Mouse (Mus musculus): ENCODE results near the gene Rnft1. TPM values are rescaled to one million over a fixed set of nuclear protein-coding genes. Genes with fewer than 3 reads are reported as not detected.

The Rnft1 gene
- polyA plus RNA-seq, 1 experiment from 2014 or later = 15.7 TPM

DNA sequence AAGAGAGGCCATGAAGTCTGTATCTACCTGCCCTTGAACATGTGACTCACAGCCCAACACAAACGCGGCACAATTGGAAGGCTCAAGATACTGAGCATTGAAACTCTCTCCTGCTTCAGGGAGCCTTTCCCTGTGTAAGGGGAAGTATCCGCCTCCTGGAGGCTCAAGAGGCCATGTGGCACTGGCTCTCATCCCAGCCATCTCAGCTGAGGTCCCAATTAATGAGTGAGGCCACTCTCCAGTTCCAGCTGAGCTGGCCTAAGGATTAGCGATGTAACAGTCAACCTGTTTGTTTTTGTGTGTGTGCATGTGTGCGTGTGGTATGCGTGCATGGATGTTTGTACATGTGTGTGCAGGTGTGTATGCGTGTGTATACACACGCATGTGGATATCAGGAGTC, 16.1 kb upstream of the Rnft1 start:
- no peak overlapping the region for H3K9ac ChIP-seq
- H3K4me2 ChIP-seq (replicated peaks) = no peak overlapping the region
- 82% methylated on average over 8 of the region's 8 CpGs for WGBS
- H3K9me3 ChIP-seq (ENCODE audit: control insufficient read depth, low read length) = no peaks in the 10 kb centered on the region
- no peak for ATAC-seq (ENCODE audit: low FRiP score)
- 0 out of 2 replicates have a peak, but pooled peaks cover 8% of the 10 kb centered on the region for H3K4me1 ChIP-seq (replicated peaks; ENCODE audit: control insufficient read depth, insufficient read depth, low read length)
- no peaks in the 10 kb centered on the region for H3K27me3 ChIP-seq (ENCODE audit: control insufficient read depth, insufficient read depth, low read length)
- H3K36me3 ChIP-seq (replicated peaks; ENCODE audit: control insufficient read depth, insufficient read depth) = no peaks in the 10 kb centered on the region
- DNase-seq (ENCODE audit: low spot score) = no peak
- H3K27ac ChIP-seq = no peak overlapping the region
- no peak overlapping the region for H3K4me3 ChIP-seq (replicated peaks; ENCODE audit: low read length)

DNA sequence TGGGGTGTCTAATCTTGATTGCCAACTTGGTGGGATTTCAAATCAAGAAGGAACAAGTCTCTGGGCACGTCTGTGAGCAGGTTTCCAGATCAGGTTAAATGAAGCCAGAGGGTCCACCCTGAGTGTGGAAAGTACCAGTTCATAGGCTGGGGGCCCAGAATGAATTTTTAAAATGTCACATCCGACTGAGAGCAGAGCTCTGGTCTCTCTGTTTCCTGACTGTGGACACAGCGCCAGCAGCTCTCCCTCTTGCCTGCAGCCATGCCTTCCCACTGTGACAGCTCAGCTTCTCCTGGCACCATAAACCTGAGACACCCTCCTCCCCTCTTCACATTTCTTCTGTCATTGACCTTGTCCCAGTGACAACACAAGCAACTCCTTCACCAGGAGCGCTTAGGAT, 15.5 kb upstream of the Rnft1 start:
- 0 out of 2 replicates have a peak, but pooled peaks cover 8% of the 10 kb centered on the region for H3K4me1 ChIP-seq (replicated peaks; ENCODE audit: control insufficient read depth, insufficient read depth, low read length)
- H3K36me3 ChIP-seq (replicated peaks; ENCODE audit: control insufficient read depth, insufficient read depth) = no peaks in the 10 kb centered on the region
- no peak overlapping the region for H3K4me2 ChIP-seq (replicated peaks)
- no peaks in the 10 kb centered on the region for H3K27me3 ChIP-seq (ENCODE audit: control insufficient read depth, insufficient read depth, low read length)
- H3K4me3 ChIP-seq (replicated peaks; ENCODE audit: low read length) = no peak overlapping the region
- no peak overlapping the region for H3K9ac ChIP-seq
- ATAC-seq (ENCODE audit: low FRiP score) (no peak), DNase-seq (ENCODE audit: low spot score) (no peak)
- H3K27ac ChIP-seq = no peak overlapping the region
- H3K9me3 ChIP-seq (ENCODE audit: control insufficient read depth, low read length) = no peaks in the 10 kb centered on the region
- 70% methylated on average over 4 of the region's 4 CpGs for WGBS

DNA sequence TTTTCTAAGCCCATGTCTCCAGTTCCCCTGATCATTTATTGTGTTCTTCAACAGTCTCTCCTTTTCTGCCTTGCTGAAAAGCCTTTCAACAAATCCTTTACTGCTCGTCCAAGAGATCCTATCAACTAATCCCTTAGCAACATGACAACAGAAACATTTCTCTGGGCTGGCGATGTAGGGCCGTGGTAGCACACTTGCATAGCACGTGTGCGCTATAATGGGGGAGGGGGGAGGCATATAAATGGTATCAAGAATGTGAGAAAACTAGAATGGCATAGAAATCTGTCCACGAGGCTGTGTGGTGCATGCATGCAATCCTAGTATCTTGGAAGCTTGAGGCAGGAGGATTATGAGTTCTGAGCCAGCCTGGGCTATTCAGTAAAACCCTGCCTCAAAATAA, 12.7 kb upstream of the Rnft1 start:
- 54% methylated on average over 6 of the region's 6 CpGs for WGBS
- Histone ChIP-seq H3K4me3 (replicated peaks; ENCODE audit: low read length) (no peak overlapping the region), H3K27me3 (ENCODE audit: control insufficient read depth, insufficient read depth, low read length) (no peaks in the 10 kb centered on the region), H3K9me3 (ENCODE audit: control insufficient read depth, low read length) (no peaks in the 10 kb centered on the region), H3K4me1 (replicated peaks; ENCODE audit: control insufficient read depth, insufficient read depth, low read length) (0 out of 2 replicates have a peak, but pooled peaks cover 8% of the 10 kb centered on the region), H3K9ac (no peak overlapping the region), H3K27ac (no peak overlapping the region), H3K4me2 (replicated peaks) (no peak overlapping the region), H3K36me3 (replicated peaks; ENCODE audit: control insufficient read depth, insufficient read depth) (no peaks in the 10 kb centered on the region)
- DNase-seq (ENCODE audit: low spot score) (no peak), ATAC-seq (ENCODE audit: low FRiP score) (no peak)

DNA sequence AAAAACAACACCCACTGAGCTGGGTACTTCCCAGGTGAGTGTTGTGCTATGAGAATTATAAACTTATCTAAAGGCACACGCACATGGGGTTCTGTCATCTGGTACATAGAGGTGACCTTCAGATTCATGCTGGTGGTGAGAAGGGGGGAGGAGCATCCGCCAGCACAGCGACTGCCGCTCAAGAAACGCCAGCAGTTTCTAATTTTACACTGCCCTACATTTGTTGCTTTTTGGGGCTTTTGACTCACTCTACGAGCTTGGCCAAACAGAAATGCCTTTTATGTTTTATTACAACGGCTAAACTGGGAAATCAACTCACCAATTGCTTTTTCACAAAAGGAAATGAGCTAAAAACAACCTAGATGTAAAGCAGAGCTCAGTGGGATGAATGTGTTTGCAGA, 11.7 kb upstream of the Rnft1 start:
- Histone ChIP-seq H3K9me3 (ENCODE audit: control insufficient read depth, low read length) (no peaks in the 10 kb centered on the region), H3K4me2 (replicated peaks) (peak overlapping the region; percentile 42), H3K4me3 (replicated peaks; ENCODE audit: low read length) (no peak overlapping the region), H3K36me3 (replicated peaks; ENCODE audit: control insufficient read depth, insufficient read depth) (no peaks in the 10 kb centered on the region), H3K27ac (peak overlapping the region; percentile 76), H3K27me3 (ENCODE audit: control insufficient read depth, insufficient read depth, low read length) (no peaks in the 10 kb centered on the region), H3K9ac (peak overlapping the region; percentile 9; the same call in 1 of the 2 replicates), H3K4me1 (replicated peaks; ENCODE audit: control insufficient read depth, insufficient read depth, low read length) (0 out of 2 replicates have a peak, but pooled peaks cover 8% of the 10 kb centered on the region)
- WGBS = 36% methylated on average over 7 of the region's 7 CpGs
- DNase-seq (ENCODE audit: low spot score) (peak; percentile 38), ATAC-seq (ENCODE audit: low FRiP score) (no peak)

DNA sequence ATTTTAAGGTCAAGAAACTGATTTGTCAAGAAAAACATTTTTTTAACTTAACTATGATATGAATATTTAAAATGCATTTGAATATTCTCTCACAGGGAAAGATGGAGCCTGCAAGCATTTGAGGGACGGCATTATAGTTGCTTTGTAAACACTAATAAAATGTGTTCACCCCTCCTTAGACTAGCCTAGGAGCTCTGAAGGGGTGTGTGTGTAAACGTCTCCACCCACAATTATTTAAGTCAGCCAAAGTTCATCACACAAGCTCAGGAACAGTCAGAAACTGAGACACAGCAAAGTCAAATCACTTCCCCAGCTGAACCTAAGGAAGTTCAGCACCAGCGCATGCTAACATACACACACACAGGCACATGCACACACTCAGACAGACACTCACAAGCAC, 10.9 kb upstream of the Rnft1 start:
- Histone ChIP-seq H3K4me3 (replicated peaks; ENCODE audit: low read length) (no peak overlapping the region), H3K9ac (no peak overlapping the region), H3K27me3 (ENCODE audit: control insufficient read depth, insufficient read depth, low read length) (no peaks in the 10 kb centered on the region), H3K27ac (no peak overlapping the region; the same call in 1 of the 2 replicates), H3K9me3 (ENCODE audit: control insufficient read depth, low read length) (no peaks in the 10 kb centered on the region), H3K4me2 (replicated peaks) (peak overlapping the region; percentile 42; the same call in 1 of the 2 replicates), H3K4me1 (replicated peaks; ENCODE audit: control insufficient read depth, insufficient read depth, low read length) (0 out of 2 replicates have a peak, but pooled peaks cover 8% of the 10 kb centered on the region), H3K36me3 (replicated peaks; ENCODE audit: control insufficient read depth, insufficient read depth) (no peaks in the 10 kb centered on the region)
- ATAC-seq (ENCODE audit: low FRiP score) (no peak), DNase-seq (ENCODE audit: low spot score) (no peak)
- 61% methylated on average over 3 of the region's 3 CpGs for WGBS

DNA sequence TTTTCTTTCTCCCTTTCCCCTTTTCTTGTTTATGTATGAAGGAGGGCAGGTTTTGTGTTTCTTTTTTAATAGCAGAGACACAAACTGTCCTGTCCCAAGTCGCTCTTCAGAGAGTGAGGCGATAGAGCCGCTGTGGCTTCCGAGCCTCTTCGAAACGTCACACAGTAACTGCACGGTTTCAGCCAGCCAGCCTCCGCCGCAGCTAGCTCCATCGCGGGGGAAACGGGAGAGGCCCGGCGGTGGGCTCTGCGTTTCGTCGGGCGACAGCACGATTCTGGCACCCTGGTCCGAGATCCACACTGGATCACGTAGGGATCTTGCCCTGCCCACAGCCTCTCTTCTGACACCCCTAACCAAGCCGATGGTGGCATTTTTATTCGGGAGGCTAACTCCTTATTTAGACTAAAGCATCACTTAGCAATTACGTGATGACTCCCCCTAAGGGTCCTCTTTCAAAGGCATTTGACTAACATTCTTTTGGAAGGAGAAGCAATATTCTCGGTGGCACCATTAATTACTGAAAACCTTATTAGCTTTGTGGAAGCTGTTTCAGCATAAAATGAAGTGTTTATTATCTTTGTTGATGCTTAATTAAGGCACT, 553 bp downstream of the Rnft1 start:
- Histone ChIP-seq H3K9ac (peak overlapping the region; percentile 73), H3K9me3 (ENCODE audit: control insufficient read depth, low read length) (no peaks in the 10 kb centered on the region), H3K36me3 (replicated peaks; ENCODE audit: control insufficient read depth, insufficient read depth) (peaks cover 11% of the 10 kb centered on the region), H3K27ac (peak overlapping the region; percentile 81), H3K4me2 (replicated peaks) (peak overlapping the region; percentile 72), H3K27me3 (ENCODE audit: control insufficient read depth, insufficient read depth, low read length) (no peaks in the 10 kb centered on the region), H3K4me1 (replicated peaks; ENCODE audit: control insufficient read depth, insufficient read depth, low read length) (peaks cover 9% of the 10 kb centered on the region), H3K4me3 (replicated peaks; ENCODE audit: low read length) (peak overlapping the region; percentile 63)
- ATAC-seq (ENCODE audit: low FRiP score) = peak; percentile 61
- WGBS = under 1% methylated on average over 25 of the region's 25 CpGs
- DNase-seq (ENCODE audit: low spot score) = peak; percentile 58

DNA sequence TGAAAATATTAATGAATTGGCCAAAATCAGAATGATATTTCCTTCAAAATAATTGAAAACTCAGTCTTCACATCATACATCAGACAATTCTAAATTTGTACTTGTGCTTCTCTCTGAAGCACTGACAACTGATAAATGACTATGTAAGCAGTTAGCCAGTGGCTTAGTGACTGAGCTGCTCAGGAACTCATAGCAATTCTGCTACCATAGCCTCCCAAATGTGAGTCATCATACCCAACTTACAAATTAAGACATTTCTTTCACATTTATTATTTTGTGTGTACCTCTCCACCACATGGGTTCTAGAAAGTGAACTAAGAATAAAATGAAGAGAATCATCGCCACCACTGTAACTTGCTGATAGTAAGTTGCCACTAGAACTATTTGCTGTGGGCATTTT, 6.3 kb downstream of the Rnft1 start:
- H3K9ac ChIP-seq = no peak overlapping the region
- WGBS = 98% methylated on average over 1 of the region's 1 CpGs
- no peak for ATAC-seq (ENCODE audit: low FRiP score)
- no peak overlapping the region for H3K27ac ChIP-seq
- H3K36me3 ChIP-seq (replicated peaks; ENCODE audit: control insufficient read depth, insufficient read depth) = peaks cover 46% of the 10 kb centered on the region
- no peaks in the 10 kb centered on the region for H3K27me3 ChIP-seq (ENCODE audit: control insufficient read depth, insufficient read depth, low read length)
- DNase-seq (ENCODE audit: low spot score) = no peak
- peaks cover 5% of the 10 kb centered on the region for H3K4me1 ChIP-seq (replicated peaks; ENCODE audit: control insufficient read depth, insufficient read depth, low read length)
- no peak overlapping the region for H3K4me2 ChIP-seq (replicated peaks)
- no peak overlapping the region for H3K4me3 ChIP-seq (replicated peaks; ENCODE audit: low read length)
- no peaks in the 10 kb centered on the region for H3K9me3 ChIP-seq (ENCODE audit: control insufficient read depth, low read length)

DNA sequence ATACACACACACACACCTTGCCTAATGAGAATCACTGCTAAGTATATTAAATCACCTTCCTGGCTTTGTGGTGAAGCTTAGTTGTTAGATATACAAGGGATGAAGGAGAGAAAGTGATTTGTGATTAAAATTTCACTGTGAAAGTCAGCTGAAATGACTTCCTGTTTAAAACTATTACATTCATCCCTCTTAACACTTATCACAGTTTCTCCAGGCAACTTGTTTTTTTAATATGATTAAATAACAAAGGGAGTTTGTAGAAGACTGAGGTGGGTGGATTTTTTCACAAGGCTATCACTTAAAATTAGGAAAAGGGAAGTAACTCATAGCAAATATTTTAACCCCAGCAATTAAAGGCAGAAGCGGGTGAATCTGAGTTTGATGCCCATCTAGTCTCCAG, 12.9 kb downstream of the Rnft1 start:
- Histone ChIP-seq H3K9me3 (ENCODE audit: control insufficient read depth, low read length) (no peaks in the 10 kb centered on the region), H3K9ac (no peak overlapping the region), H3K27ac (no peak overlapping the region), H3K4me2 (replicated peaks) (no peak overlapping the region), H3K4me1 (replicated peaks; ENCODE audit: control insufficient read depth, insufficient read depth, low read length) (no peaks in the 10 kb centered on the region), H3K27me3 (ENCODE audit: control insufficient read depth, insufficient read depth, low read length) (no peaks in the 10 kb centered on the region), H3K4me3 (replicated peaks; ENCODE audit: low read length) (no peak overlapping the region), H3K36me3 (replicated peaks; ENCODE audit: control insufficient read depth, insufficient read depth) (peaks cover 61% of the 10 kb centered on the region)
- DNase-seq (ENCODE audit: low spot score) (no peak), ATAC-seq (ENCODE audit: low FRiP score) (no peak)
- WGBS = 90% methylated on average over 1 of the region's 1 CpGs

DNA sequence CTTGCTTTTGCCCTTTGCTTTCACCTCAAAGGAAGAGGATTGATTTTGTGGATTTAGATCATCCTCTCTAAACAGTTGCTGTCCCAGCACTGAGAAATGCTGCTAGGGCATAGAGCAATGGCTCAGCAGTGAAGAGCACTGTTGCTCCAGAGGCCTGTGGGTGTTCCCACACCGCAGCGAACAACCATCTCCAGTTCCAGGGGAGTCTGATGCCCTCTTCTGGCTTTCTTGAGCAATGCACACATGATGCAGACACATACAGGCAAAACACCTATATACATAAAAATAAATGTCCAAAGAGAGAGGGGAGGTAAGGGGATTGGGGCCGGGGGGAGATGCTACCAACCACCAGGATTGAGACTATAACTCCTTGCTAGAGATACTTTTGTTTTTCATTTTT, 13.5 kb downstream of the Rnft1 start:
- Histone ChIP-seq H3K36me3 (replicated peaks; ENCODE audit: control insufficient read depth, insufficient read depth) (peaks cover 62% of the 10 kb centered on the region), H3K27ac (no peak overlapping the region), H3K9me3 (ENCODE audit: control insufficient read depth, low read length) (no peaks in the 10 kb centered on the region), H3K27me3 (ENCODE audit: control insufficient read depth, insufficient read depth, low read length) (no peaks in the 10 kb centered on the region), H3K4me1 (replicated peaks; ENCODE audit: control insufficient read depth, insufficient read depth, low read length) (no peaks in the 10 kb centered on the region), H3K4me2 (replicated peaks) (no peak overlapping the region), H3K9ac (no peak overlapping the region), H3K4me3 (replicated peaks; ENCODE audit: low read length) (no peak overlapping the region)
- DNase-seq (ENCODE audit: low spot score) (no peak), ATAC-seq (ENCODE audit: low FRiP score) (no peak)
- WGBS = 75% methylated on average over 3 of the region's 3 CpGs

DNA sequence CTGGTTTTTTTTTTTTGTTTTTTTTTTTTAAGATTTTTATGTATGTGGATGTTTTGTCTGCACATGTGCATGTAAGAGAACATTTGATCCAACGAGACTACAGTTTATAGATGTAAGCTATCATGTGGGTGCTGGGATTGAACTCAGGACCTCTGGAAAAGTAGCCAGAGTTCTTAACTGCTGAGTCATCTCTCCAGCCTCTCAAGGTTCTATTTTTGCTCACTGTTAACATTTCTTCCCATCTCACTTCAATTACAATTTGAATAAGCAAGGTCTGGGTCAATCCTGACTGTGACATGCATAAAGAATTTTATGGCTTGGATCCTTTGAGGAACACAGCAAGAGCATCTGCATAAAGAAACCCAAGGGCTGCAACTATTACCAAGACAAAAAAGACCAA, 16.3 kb downstream of the Rnft1 start:
- Histone ChIP-seq H3K4me1 (replicated peaks; ENCODE audit: control insufficient read depth, insufficient read depth, low read length) (no peaks in the 10 kb centered on the region), H3K9me3 (ENCODE audit: control insufficient read depth, low read length) (no peaks in the 10 kb centered on the region), H3K36me3 (replicated peaks; ENCODE audit: control insufficient read depth, insufficient read depth) (peaks cover 74% of the 10 kb centered on the region), H3K27ac (no peak overlapping the region), H3K4me2 (replicated peaks) (no peak overlapping the region), H3K9ac (no peak overlapping the region), H3K4me3 (replicated peaks; ENCODE audit: low read length) (no peak overlapping the region), H3K27me3 (ENCODE audit: control insufficient read depth, insufficient read depth, low read length) (no peaks in the 10 kb centered on the region)
- ATAC-seq (ENCODE audit: low FRiP score) (no peak), DNase-seq (ENCODE audit: low spot score) (no peak)
- WGBS = 86% methylated on average over 1 of the region's 1 CpGs

Measured in hindbrain, embryonic 14.5 days (tissue).